Mouse (Mus musculus) brain, embryonic 14.5 days (tissue): ENCODE measurements around the gene Zfp64.

ENCODE experiments used
- CTCF ChIP-seq: fragments of 200-500 bp; IDR thresholded peaks from 2 replicates; pipeline ENCODE4 v1.5.1; 2012; ENCODE audit warnings: inconsistent platforms, mild to moderate bottlenecking, moderate library complexity, borderline replicate concordance; ENCODE audit not compliant: insufficient read depth, insufficient read length; ENCODE audit errors: extremely low read depth
- POLR2A ChIP-seq: fragments of 200-500 bp; IDR thresholded peaks from 2 replicates; pipeline ENCODE4 v1.6.1; 2012; ENCODE audit warnings: mild to moderate bottlenecking, inconsistent platforms, borderline replicate concordance; ENCODE audit not compliant: poor library complexity, insufficient read depth, insufficient read length, severe bottlenecking; ENCODE audit errors: extremely low read depth

- TF ChIP-seq POLR2A (no peak), CTCF (no peak)
Observed at GRCm38 (mm10) chr2:168876631-168877030, 78.8 kb downstream of the Zfp64 start.
